Mouse (Mus musculus) kidney, adult 2 months (tissue): ENCODE results near the gene BC016579.

Source experiments
- CTCF ChIP-seq: fragments of 200-500 bp; conservative IDR thresholded peaks from 2 replicates; pipeline ENCODE4 v1.5.1; 2011; ENCODE audit warnings: low read depth, mild to moderate bottlenecking, control low read depth, low read length, moderate library complexity, mixed read lengths; ENCODE audit not compliant: insufficient read depth, insufficient read length
- POLR2A ChIP-seq: fragments of 200-500 bp; IDR thresholded peaks from one replicate; pipeline ENCODE4 v1.6.1; 2011; ENCODE audit warnings: low read depth, low read length, control low read depth

GRCm38 (mm10) chr16:45579883-45580282, 74.0 kb downstream of the BC016579 start:
- TF ChIP-seq CTCF (no peak), POLR2A (no peak)
